Mouse (Mus musculus) regulatory T cell (primary cell): ENCODE results near the gene Mrc2.

Source experiments
- in situ Hi-C: fragments of 300-600 bp; cut with MboI, MseI; formaldehyde crosslinking; loops from one replicate; pipeline ENCODE4 v1.15.1; 2025; ENCODE audit warnings: high pct_unique_total_duplicates

Gene Mrc2

GRCm38 (mm10) chr11:105385266-105385665 is 92.8 kb downstream of the Mrc2 start:
- in situ Hi-C loops: no loop called here

GRCm38 (mm10) chr11:105388636-105389035 is 96.2 kb downstream of the Mrc2 start:
- in situ Hi-C loops: no loop called here

- in situ Hi-C loops: no loop called here
Observed at GRCm38 (mm10) chr11:105390290-105390689, 97.8 kb downstream of the Mrc2 start.
